Mouse (Mus musculus) layer of hippocampus, adult 18-20 months (tissue): ENCODE measurements around the gene Fam81a. TPM values are rescaled to one million over a fixed set of nuclear protein-coding genes. Genes with fewer than 3 reads are reported as not detected.

ENCODE experiments used
- DNase-seq, 2 experiments: peaks; one replicate each; pipeline ENCODE4 v3.0.0; 2022; ENCODE audit warnings: low spot score in 2 of 2
- total RNA-seq, 2 experiments: library from RNA; stranded (reverse); gene quantifications; 2 replicates each; pipeline ENCODE4 v1.2.3; 2021

Fam81a gene
- total RNA-seq, 2 experiments from 2014 or later, result 100 to 105 TPM

DNA sequence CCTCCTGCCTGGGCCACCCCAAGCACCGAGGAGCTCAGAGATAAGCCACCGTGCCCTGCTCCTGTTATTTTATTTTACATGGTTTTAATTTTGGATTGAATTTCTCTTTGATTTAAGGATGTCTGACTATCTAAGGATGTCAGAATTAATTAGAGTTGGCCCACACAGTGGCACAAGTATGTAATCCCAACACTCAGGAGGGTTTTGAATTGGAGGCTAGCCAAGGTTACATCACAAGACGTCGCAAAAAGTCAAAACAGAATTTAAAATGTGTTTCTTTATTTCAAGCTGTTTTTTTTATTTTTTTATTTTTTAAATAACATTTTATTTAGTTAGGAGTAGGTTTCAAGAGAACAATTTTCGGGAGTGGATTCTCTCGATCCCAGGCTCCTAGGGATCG is 31.5 kb downstream of the Fam81a start:
- no peak for DNase-seq

DNA sequence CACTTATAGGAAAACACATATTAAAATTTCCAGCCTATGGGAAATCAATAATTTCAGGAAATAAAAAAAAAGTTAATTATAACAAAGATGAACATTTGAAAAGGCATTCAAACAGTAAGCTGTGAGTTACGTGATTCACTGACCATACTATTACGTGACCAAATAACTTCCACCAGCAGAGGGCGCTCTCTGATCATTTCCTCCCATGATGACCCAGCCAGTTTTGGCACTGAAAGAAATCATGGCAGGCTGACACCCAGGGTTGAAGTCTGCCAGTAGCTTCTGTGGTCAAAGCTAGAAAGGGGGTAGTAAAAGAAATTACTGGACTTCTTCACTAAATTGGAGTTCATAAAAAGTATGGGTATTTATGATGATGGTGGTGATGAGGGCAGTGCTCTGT is 33.1 kb downstream of the Fam81a start:
- peak; percentile 43 to 91 for DNase-seq

DNA sequence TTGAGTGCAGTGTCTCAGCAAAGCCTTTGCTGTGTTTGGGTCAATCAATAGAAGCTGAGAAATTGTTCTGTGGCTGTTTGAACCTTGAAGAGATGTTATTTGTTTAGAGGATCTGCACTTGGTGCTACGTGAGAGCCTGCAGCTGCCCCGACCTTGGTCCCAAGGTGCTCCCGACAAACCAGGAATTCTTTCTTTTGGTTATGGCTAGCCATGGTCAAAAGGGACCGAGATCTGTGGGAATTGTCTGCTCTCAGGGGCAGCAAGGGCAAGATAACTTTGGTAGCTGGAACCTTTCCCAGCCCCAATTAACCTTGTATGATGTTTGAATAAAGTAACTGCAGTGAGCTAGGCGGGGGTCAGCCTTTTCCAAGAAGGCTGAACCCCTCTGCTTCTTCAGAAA is 34.2 kb downstream of the Fam81a start:
- DNase-seq, result no peak

DNA sequence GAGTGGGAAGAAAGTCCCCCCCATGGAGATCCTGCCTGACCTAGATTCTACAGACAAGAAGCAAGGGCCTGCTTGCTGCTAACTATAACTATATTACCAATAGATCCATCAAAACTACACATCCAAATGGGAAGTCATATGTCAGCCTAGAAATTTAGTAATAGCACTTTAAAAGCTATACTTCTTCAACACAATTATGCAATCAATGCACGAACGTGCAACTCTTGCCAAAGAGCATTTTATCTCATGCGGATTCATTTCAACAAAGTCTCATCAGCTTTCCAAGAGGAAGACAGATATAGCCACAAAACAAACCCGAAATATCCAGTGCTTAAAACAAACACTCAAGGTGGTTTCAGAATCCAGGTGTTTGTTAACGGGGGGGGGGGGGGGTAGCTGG is 36.8 kb downstream of the Fam81a start:
- DNase-seq, result no peak

DNA sequence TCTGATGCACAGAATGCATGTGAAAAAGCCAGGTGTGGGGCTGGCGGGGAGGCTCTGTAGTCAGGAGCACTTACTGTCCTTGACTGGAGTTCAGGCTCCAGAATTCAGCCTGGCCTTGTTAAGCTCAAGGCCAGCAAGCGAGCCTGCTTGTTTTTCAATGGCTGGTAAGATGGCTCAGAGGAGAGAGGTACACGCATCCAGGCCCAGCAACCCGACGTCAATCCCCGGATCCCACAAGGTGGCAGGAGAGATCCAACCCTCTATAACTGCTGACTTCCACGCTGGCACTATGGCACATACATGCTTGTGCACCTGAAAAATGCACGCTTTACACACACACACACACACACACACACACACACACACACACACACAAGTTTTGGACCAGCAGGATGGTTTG is 39.3 kb downstream of the Fam81a start:
- DNase-seq, result no peak

DNA sequence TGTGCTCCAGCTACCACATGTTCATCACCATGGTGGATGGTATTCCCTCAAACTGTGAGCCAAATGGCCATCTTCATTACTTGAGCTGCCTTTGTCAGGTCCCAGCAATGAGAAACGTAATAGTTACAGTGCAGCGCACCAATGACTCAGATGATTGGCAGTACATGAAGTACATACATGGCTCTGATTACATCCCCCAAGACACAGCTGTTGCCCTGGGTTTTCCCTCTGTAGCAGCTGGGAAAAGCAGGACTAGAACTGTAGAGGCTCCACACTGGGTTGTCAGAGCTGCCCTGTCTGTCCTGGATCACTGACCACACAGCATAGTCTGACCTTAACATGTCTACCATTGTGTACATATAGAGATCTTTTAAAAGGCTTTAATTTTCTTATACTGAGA is 44.8 kb downstream of the Fam81a start:
- no peak for DNase-seq

DNA sequence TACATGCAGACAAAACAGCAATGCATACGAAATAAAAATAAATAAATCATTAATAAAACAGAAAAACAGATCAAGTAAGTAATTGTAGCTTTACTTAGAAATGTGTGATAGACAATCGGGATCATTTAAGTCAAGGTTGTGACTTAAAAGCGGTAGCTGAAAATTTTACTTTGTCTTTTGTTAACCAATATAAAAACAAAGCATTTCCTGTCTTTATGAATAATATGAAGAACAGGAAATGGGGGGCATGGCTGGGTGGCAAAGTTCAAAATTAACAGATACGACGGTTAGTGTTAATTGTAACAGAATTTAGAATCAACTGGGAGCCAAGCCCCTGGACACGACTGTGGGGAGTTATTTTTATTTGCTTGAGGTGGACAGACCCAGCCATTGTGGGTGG is 47.3 kb downstream of the Fam81a start:
- no peak for DNase-seq

DNA sequence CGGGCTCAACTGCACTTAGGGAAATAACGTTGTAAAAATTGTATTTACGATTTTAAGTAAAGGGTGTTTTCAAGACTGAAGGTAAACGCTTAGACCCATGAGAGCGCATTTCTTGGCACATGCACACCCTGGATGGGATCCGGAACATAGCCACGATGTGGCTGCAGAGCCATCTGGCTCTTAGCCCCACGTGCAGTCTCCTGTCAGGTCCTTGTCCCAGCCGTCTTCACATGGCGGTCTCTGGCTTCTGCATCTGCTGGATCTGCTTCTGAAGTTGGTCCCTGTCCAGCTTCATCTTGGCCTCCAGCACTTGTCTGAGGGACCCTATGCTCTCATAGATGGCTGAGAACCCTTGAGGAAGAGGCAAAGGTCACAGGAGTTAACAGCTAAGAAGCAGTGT is 51.8 kb downstream of the Fam81a start:
- no peak for DNase-seq

DNA sequence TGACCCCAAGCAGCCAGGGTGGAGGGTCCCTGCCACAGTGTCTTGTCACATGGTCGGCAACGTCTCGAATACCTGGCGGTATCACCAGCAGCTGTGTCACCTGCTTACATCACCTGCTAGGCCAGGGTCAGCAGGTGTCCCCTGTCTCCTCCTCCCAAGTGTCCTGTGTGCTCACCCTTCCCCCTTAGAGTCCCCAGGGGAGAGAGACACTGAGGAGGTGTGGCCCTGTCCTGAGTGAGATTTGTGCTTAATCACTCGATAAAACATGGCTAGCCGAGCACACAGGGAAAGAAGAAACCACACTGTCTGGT is 53.6 kb downstream of the Fam81a start:
- no peak for DNase-seq

DNA sequence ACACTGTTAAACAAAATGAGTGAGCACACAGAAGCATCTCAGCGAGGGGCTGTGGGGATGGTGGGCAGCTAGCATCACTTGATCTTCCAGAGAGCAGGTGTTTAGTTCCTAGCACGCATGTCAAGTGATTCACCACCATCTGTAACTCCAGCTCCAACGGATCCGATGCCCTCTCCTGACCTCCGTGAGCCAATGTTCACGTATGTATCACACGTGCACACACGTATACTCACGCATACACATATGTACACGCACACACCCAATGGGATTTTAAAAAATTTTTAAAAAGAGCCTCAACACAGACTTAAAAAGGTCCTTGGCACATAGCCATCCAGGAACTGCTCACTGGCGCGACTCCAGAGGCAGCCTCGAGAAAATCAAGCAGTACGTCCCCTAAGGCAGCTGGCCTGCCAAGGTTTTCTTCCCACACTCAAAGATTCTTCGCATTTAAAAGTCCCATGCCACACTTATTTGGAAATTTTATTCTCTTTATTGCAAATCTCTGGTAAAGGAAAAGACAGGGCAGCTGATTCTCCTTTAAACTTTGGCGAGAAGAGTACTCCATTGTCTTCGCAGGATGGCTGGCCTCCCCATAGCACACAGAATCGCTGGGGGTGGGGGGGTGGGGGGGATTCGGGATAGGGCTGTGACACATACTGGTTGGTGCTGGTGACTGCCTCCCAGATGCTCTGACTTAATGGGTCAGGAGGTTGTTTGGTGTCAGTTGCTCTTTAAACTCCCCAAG is 54.1 kb downstream of the Fam81a start:
- peak; percentile 42 to 48 for DNase-seq

DNA sequence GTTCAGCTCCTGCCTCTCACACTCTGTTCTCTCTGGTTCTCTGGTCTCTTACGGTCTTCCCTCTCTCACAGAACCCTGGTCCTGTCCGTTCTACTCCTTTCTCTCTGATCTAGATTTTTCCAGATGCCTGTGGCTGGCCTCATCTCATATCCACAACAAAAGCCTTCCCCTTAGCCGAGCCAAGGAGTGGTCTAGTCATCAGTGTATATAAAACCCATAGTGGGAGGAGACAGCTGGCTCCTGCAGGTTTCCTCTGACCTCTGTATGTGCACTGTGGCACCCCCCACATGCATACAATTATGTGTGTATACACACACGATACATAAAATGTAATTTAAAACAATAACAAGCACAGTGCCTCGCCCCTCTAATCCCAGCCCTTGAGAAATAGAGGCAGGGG is 55.0 kb downstream of the Fam81a start:
- DNase-seq, result no peak

DNA sequence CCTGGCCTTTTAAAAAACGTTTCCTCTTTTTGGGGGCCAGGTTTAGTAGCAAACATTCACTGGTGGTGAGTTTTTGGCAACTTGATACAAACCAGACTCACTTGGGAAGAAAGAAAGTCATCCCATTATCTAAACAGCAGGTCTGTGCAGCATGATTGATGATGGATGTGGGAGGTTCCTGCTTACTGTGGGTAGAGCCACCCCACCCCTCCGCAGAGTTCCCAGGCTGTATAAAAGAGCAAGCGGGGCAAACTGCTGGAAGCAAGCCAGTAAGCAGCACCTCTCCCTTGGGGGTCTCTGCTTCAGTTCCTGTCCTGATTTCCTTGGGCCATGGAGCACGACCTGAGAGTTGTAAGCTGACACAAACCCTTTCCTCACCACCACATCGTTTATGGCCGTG is 56.3 kb downstream of the Fam81a start:
- DNase-seq, result no peak

DNA sequence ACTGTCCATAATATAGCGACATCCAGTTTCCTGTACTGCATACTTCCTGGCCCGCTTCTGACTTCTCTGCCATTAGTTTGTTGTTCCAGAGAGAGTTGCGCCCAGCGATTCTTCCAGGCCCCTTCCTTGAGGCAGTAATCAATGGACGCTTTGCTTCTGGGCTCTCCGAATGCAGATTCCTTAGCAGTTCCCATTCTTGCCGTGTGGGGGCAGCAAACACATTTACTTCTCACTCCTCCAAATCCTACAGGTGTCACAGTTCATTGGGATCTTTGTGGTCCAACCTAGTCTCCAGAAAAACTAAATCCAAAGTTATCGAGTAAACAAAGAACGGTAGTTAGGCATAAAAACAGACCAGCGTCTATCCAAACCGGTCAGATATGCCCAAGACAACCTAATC is 58.3 kb downstream of the Fam81a start:
- peak; percentile 37 to 75 for DNase-seq

DNA sequence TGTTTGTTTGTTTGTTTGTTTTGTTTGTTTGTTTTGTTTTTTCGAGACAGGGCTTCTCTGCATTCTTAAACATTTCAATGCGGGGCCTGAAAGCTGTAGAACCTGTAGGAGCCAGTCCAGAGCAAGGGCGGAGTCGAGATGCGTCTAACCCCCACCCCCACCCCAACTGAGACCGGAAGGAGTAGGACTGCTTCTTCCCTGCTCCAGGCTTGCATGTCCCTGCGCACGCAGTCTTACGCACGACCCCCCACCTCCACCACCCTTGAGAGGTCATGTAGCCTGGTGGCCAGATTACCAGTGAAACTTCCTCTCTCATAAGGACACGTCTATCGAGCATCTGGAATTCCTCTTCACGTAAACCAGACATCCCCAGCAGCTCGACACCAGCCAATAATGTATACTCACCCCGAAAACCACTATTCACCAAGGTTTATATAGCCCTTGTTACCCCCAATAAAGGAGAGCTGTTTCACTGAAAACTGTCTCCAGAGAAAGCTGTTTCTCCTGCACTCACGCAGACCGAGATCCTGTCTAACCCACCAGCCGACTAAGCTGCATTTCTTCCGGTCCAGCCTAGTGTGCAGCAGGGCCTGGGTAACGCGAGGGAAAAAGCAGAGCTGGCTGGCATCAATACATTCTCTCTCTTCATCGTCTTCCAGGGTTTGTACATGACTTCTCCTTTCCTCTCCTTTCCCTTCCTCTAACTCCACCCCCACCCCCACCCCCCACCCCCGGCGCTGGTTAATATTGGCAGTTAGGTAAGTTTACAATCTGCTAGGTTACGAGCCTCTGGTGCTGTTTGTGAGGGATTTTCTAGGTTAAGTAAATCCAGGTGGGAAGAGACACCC is 59.8 kb downstream of the Fam81a start:
- DNase-seq, result no peak

DNA sequence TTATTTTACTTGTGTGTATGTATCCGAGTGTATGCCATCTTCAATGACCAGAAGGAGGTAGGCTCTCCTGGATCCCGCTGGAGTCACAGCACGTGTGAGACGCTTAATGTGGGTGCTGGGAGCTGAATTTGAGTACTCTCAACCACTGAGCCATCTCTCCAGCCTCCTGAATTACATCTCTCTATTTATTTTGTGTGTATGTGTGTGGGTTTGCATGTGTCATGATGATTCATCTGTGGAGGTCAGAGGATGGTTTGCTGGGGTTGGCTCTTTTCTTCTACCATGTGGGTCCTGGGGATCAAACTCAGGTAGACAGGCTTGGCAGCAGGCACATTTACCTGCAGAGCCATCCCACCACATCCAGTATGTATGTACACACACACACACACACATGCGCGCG is 60.6 kb downstream of the Fam81a start:
- DNase-seq, result no peak

DNA sequence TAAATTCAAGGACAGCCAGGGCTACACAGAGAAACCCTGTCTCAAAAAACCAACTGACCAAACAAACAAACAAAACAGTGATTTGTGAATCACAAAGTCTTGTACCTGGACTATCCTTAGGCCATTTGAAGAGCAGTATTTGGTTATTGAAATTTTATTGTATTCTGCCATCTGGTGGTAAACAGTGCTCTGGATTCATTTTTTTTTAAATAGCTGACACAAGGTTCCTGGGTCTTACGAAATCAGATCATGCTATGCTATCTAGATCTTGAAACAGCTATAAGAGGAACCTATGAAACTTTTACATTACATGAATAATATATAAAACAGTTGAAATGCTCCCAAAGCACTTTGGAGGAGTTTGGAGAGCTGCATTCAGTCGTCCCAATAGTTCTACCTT is 61.4 kb downstream of the Fam81a start:
- DNase-seq, result no peak

DNA sequence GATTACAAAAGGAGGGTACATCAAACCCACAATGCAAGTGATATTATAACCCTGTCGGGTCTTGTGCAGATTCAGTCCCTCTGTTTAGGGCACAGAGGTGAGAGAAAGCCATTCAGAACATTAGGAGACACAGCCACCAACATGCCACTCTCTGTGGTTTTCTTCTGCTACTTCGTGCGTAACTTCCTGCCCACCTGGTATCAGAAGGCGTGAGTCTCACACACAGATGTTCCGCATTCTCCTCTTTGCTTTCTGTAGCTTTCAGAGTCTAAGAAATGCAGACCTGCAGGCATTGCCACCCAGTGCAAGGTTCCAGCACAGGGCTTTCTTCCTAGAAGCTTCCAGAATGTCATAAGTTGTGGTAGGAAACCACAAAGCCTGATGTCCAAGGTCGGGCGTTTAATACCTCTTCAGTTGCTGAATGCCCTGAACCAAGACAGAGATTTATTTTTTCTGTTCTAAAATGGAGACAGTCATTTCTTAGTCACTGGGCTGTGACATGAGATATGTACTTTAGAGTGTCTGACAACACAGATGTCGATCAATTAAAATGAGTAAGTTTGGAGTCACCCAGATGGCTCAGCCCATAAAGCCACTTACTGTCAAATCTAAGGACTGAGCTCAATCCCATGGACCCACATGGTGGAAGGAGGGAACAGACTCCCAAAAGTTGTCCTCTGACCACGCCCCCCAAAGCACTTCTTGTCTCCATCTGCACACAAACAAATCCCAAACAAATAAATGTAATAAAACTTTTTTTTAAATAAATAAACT is 62.1 kb downstream of the Fam81a start:
- peak in 1 of 2 experiments; percentile 15 for DNase-seq

DNA sequence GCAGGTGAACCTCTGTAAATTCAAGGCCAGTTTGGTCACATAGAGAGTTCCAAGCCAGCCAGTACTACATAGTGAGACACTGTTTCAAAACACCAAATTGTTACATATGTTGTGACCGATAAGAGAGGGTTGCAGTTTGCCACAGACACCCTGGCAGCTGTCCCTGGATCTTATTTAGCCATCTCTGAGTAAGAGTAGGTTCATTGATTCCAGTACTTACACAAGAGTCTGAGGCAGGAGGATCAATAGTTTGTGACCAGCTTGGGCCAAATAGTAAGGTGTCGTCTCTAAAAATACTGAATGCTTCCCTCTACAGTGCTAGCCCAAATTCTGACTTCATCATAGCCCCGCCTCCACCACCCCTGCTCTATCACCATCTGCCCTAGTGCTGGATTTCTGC is 64.3 kb downstream of the Fam81a start:
- no peak for DNase-seq

DNA sequence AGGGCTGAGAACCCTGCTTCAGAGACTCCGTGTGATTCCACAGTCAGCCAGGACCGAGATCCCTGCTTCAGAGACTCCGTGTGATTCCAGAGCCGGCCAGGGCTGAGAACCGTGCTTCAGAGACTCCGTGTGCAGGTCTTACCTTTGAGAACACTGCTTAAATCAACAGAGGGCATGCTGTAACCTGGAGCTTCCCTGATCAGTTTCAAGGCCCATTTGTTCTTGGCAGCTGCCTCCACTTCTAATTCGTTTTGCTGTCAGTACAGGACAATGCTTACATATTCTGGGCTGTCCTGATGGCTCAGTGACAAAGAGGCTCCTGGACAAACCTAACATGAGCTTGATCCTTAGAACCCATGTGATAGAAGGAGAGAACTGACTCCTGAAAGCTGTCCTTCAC is 65.2 kb downstream of the Fam81a start:
- DNase-seq, result no peak

DNA sequence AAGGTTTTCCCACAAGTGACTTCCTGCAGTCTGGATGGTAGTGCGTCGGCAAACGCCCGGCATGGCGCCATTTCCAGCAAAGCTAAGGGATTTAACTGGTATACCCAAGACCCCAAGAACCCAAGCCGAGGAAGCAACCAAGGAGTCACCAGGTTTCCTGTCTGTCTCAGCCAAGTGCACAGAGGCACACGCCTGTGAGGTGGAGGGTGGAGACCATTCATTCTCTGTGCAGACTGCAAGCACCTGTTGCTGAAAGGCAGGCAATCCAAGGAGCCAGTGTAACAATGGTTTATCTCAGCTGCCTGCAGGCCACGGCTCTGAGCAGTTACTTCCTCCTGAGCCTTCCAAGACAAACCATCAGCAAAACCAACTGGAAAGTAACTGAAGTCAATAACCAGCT is 70.0 kb downstream of the Fam81a start:
- DNase-seq, result no peak

DNA sequence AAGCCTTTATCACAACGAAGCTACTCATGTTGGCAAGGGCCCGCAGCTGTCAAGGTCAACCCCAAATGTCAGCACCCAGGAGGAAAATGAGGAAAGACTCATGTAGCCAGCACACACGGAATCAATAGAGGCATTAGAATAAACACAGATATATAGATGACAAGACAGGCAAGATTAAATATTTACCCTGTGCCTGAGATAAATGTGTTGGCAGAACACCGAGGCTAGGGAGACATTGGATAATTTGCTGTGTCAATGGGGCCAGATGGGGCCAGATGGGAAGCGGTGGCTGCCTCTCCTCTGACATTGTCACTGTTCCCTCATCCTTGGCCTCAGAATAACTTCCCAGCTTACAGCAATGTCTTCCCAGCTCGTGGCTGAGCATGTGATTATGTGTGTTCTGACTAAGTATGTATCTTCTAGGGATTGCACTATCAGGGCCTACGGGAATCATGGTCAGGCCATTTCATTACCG is 72.4 kb downstream of the Fam81a start:
- DNase-seq, result peak in 1 of 2 experiments; percentile 18

DNA sequence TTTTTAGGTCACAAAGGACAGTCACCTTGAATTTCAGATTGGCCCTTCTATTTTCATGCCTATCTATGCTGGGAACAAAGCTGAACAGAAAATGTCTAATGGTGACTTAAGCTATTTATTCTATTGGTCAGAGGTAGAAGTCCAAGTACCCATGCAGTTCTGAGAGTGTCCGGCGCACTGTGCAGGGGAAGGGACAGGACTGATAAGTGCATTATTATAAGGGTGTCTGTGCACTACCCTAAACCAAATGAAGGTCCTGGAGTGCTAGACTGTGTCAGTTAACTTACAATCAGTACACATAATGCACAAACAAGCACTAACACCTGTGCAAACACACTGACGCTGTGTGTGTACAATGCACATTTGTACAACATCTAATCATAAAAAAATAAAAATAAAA is 74.9 kb downstream of the Fam81a start:
- no peak for DNase-seq
